Mouse (Mus musculus) kidney, postnatal 0 days (tissue): Measurements from ENCODE around the gene Fgb. TPM values are rescaled to one million over a fixed set of nuclear protein-coding genes. Genes with fewer than 3 reads are reported as not detected.

Experiments used
- ATAC-seq: fragments of 200-750 bp; cut with Nextera tagmentation; replicated peaks from 2 replicates; pipeline ENCODE4 v1.8.0; 2017; ENCODE audit warnings: low read depth, moderate number of reproducible peaks, moderate TSS enrichment, moderate library complexity; ENCODE audit not compliant: low FRiP score
- DNase-seq: peaks from one replicate; pipeline ENCODE4 v3.0.0-alpha.2; 2016; ENCODE audit warnings: low spot score
- H3K27ac ChIP-seq: fragments of 300-500 bp; sonication (generic); 2 replicates; pipeline ENCODE4 v1.5.1; 2014; ENCODE audit warnings: mild to moderate bottlenecking
- H3K27me3 ChIP-seq: fragments of 300-500 bp; sonication (generic); 2 replicates; pipeline ENCODE4 v1.6.1; 2014; ENCODE audit warnings: low read length, mixed read lengths; ENCODE audit not compliant: insufficient read depth
- H3K36me3 ChIP-seq: fragments of 300-500 bp; sonication (generic); 2 replicates; pipeline ENCODE4 v1.6.1; 2014; ENCODE audit warnings: low read length, mixed read lengths; ENCODE audit not compliant: insufficient read depth
- H3K4me1 ChIP-seq: fragments of 300-500 bp; sonication (generic); replicated peaks from 2 replicates; pipeline ENCODE4 v1.6.1; 2014; ENCODE audit warnings: antibody characterized with exemption, low read length, mixed read lengths; ENCODE audit not compliant: insufficient read depth
- H3K4me2 ChIP-seq: fragments of 300-500 bp; sonication (generic); 2 replicates; pipeline ENCODE4 v1.6.1; 2014; ENCODE audit warnings: mild to moderate bottlenecking, low read length, moderate library complexity, mixed read lengths
- H3K4me3 ChIP-seq: fragments of 300-500 bp; sonication (generic); replicated peaks from 2 replicates; pipeline ENCODE4 v1.5.1; 2014; ENCODE audit warnings: low read depth, low read length
- H3K9ac ChIP-seq: fragments of 300-500 bp; sonication (generic); 2 replicates; pipeline ENCODE4 v1.6.1; 2014; ENCODE audit warnings: low read depth, low read length
- H3K9me3 ChIP-seq: fragments of 300-500 bp; sonication (generic); replicated peaks from 2 replicates; pipeline ENCODE4 v1.6.1; 2016; ENCODE audit warnings: low read length, inconsistent platforms, mixed read lengths
- CTCF ChIP-seq: IDR thresholded peaks from 2 replicates; pipeline ENCODE4 v1.5.1; 2016; ENCODE audit warnings: antibody characterized with exemption, low read depth, mild to moderate bottlenecking, moderate library complexity
- WGBS: fragments of 180-500 bp; shearing (Covaris S2); extraction: QIAGEN DNeasy Blood & Tissue Kit; methylation state at CpG from one replicate; pipeline ENCODE4 v1.1.7; 2014; 5-methylcytosine and 5-hydroxymethylcytosine counted together
- polyA plus RNA-seq: library from polyadenylated mRNA; unstranded; fragments of >200 nt; fragmentation: Nextera tagmentation; extraction: Ambion mirVana; gene quantifications from 2 replicates; pipeline ENCODE4 v1.2.1, GENCODE M21; 2015

The Fgb gene
- polyA plus RNA-seq, 1 experiment from 2014 or later: 2.4 TPM

DNA sequence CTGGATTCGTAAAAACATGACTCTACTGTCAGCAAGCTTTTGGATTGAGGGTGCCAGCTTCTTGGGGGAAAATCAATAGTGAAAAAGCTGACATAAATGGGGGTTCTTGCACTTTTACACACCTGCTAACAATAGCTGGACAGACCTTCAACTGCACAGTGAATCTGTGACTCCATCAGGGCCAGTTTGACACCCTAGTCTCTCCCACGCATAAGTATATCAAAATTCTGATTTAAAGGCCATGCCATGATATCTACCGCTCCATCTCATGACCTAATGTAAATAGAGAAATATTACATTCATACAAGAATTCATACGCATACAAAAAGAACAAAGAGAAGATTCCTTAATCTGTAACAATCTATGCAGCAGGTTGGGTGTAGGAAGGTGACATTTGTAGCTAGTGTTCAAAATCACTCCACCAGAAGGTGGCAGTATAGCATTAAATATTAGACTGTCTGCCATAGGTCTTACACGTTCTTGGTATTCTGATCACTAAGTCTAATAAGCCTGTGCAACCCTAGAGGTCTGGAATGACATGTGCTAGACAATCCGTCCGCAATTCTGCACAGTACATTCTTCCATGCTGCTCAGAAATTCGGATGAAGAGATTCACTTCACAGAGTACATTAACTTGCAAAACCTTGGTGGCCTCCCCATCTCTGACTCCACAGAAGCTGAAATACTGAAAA lies 50.7 kb downstream of the Fgb start:
- DNase-seq (peak; percentile 92), ATAC-seq (peak; percentile 69; the same call in 1 of the 2 replicates)
- peak; percentile 85 for TF ChIP-seq CTCF
- Histone ChIP-seq H3K36me3 (no peaks in the 10 kb centered on the region), H3K27ac (no peak overlapping the region), H3K4me3 (no peak overlapping the region), H3K9ac (no peak overlapping the region), H3K4me1 (no peaks in the 10 kb centered on the region), H3K27me3 (no peaks in the 10 kb centered on the region; the same call in 1 of the 2 replicates), H3K4me2 (no peak overlapping the region), H3K9me3 (no peaks in the 10 kb centered on the region)
- WGBS: 30% methylated on average over 8 of the region's 8 CpGs

DNA sequence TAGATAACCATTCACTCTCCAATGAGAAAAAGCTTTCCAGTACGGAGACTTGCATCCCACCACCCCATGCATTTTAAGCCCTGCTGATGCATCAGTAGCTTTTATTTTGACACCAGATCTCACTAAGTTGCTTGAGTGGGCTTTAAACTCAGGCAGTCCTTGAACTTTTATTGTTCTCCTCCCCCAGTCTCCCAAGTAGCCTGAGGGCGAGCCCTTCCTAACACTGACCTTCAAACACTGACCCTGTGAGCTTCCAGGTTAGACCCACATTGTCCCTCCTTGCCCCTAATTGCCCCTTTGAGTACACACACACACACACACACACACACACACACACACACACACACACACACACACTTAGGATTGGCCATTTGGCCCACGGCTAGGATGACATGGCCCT lies 53.0 kb downstream of the Fgb start:
- 46% methylated on average over 3 of the region's 3 CpGs for WGBS
- no peaks in the 10 kb centered on the region for H3K9me3 ChIP-seq
- DNase-seq (no peak), ATAC-seq (no peak)
- no peak overlapping the region for H3K4me3 ChIP-seq
- no peak overlapping the region for H3K27ac ChIP-seq
- TF ChIP-seq CTCF: no peak
- no peaks in the 10 kb centered on the region for H3K4me1 ChIP-seq
- no peak overlapping the region for H3K9ac ChIP-seq
- no peak overlapping the region for H3K4me2 ChIP-seq
- H3K27me3 ChIP-seq: no peaks in the 10 kb centered on the region; the same call in 1 of the 2 replicates
- H3K36me3 ChIP-seq: no peaks in the 10 kb centered on the region

DNA sequence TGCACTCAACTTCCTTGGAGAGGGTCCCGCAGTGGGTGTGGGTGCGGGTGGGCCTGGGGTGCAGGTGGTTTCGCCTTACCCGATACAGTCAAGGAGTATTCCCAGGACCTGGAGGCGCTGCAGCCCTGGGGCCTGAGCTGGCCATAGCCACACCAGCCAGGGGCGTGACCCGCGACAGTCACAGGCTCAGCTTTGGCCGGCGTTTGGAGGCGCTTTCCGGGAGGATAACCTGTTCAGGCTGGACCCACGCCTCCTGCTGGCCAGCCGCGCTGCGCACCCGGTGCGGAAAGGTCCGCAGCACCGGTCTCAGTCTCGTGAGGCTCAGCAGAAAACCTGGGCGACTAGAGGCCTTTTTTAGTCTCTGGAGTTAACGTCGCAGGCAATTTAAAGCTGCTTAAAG lies 54.3 kb downstream of the Fgb start:
- ATAC-seq (peak; percentile 88), DNase-seq (peak; percentile 83)
- no peaks in the 10 kb centered on the region for H3K9me3 ChIP-seq
- no peaks in the 10 kb centered on the region for H3K4me1 ChIP-seq
- H3K4me3 ChIP-seq: 0 out of 2 replicates have a peak overlapping the region, but pooled peaks have one; percentile 10
- H3K9ac ChIP-seq: no peak overlapping the region
- no peaks in the 10 kb centered on the region; the same call in 1 of the 2 replicates for H3K27me3 ChIP-seq
- H3K4me2 ChIP-seq: peak overlapping the region; percentile 45
- TF ChIP-seq CTCF: peak; percentile 84
- H3K36me3 ChIP-seq: no peaks in the 10 kb centered on the region
- H3K27ac ChIP-seq: no peak overlapping the region
- 3% methylated on average over 24 of the region's 24 CpGs for WGBS

GRCm38 (mm10) chr3:82992956-82993355 lies 56.7 kb downstream of the Fgb start:
- TF ChIP-seq CTCF: no peak
- Histone ChIP-seq H3K27ac (no peak overlapping the region), H3K9me3 (no peaks in the 10 kb centered on the region), H3K9ac (no peak overlapping the region), H3K4me3 (no peak overlapping the region), H3K4me2 (no peak overlapping the region), H3K27me3 (no peaks in the 10 kb centered on the region; the same call in 1 of the 2 replicates), H3K4me1 (no peaks in the 10 kb centered on the region), H3K36me3 (no peaks in the 10 kb centered on the region)
- ATAC-seq: no peak
- 78% methylated on average over 6 of the region's 6 CpGs for WGBS
- no peak for DNase-seq

DNA sequence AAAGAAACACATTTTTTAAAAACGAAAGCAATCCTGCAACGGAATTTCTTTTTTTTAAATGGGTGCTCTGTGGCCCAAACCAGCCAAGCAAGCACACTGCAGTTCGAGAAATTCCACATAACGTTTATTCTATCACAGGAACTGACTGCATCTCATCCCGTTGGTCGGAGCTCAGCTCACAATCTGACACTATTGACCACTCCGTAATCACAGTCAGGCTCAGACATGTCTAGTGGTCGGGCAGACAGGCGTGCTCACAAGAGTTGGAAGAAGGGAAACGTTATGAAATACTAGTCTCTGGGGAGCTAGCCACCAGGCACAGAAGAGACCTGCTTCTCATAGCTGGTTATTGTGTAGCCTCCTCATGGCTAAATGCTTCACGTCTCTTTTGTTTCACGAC lies 57.7 kb downstream of the Fgb start:
- DNase-seq (no peak), ATAC-seq (no peak)
- Histone ChIP-seq H3K4me3 (no peak overlapping the region), H3K4me2 (no peak overlapping the region), H3K27me3 (no peaks in the 10 kb centered on the region; the same call in 1 of the 2 replicates), H3K4me1 (no peaks in the 10 kb centered on the region), H3K9ac (no peak overlapping the region), H3K27ac (no peak overlapping the region), H3K36me3 (no peaks in the 10 kb centered on the region), H3K9me3 (no peaks in the 10 kb centered on the region)
- no peak for TF ChIP-seq CTCF
- WGBS: 80% methylated on average over 12 of the region's 12 CpGs

Other genes with a start within 250 kb of the Fgb start
- gene Rbm46, start 173.4 kb downstream of the Fgb start, polyA plus RNA-seq: 2.3 and 2.5 TPM in 2 replicates
- gene Lrat, start 145.9 kb downstream of the Fgb start, polyA plus RNA-seq: 0.09 and 0.11 TPM in 2 replicates
- 1.2 and 2.3 TPM in 2 replicates for gene Fgg, start 42.1 kb downstream of the Fgb start, polyA plus RNA-seq
- 5.1 and 5.5 TPM in 2 replicates for gene Fga, start 23.8 kb downstream of the Fgb start, polyA plus RNA-seq
- gene Plrg1, start 5.7 kb upstream of the Fgb start, polyA plus RNA-seq: 70.4 and 76.8 TPM in 2 replicates
- 0.03 and 0.05 TPM in 2 replicates for gene Dchs2, start 78.1 kb upstream of the Fgb start, polyA plus RNA-seq